Mouse (Mus musculus): ENCODE measurements around the gene Ifitm6.
"Not testable (repeated sequence)": the region's sequence is repeated elsewhere in the genome, so short reads cannot be mapped to it uniquely, and the experiment has no call there.

- TF ChIP-seq EP300 (IDR thresholded peaks at IDR 0.05; ENCODE audit: low read length); TBP (conservative IDR thresholded peaks at IDR 0.05; ENCODE audit: low read depth, low read length); ELF1 (IDR thresholded peaks at IDR 0.05; ENCODE audit: low read depth, low read length); CTCF (conservative IDR thresholded peaks at IDR 0.05 in 1 of 2, IDR thresholded peaks at IDR 0.05 in 1 of 2; ENCODE audit: low read depth in 2 of 2, low read length in 2 of 2); TCF12 (IDR thresholded peaks at IDR 0.05; ENCODE audit: low read depth, low read length); POLR2A (IDR thresholded peaks at IDR 0.05; ENCODE audit: low read depth, low read length); MAX (IDR thresholded peaks at IDR 0.05; ENCODE audit: low read length); NELFE (IDR thresholded peaks at IDR 0.05; ENCODE audit: low read depth, low read length); UBTF (IDR thresholded peaks at IDR 0.05; ENCODE audit: low read depth, low read length); SMC3 (IDR thresholded peaks at IDR 0.05; ENCODE audit: low read depth, low read length); USF1 (IDR thresholded peaks at IDR 0.05; ENCODE audit: low read depth, low read length): not testable (repeated sequence)
These were observed 18.9 kb upstream of the Ifitm6 start for GRCm38 (mm10) chr7:141036624-141037023.
